In genomic region chr13:32968996-32969640, GRCm38 (mm10) we compare ENCODE assay signal across 25 mouse cellular contexts. TPM values are rescaled to one million over a fixed set of nuclear protein-coding genes. Genes with fewer than 3 reads are reported as not detected.
DNase-seq lines count a peak whose midpoint lies in the region; ATAC-seq and TF ChIP-seq lines count a peak whose summit lies in the region.
"Had no signal": no experiment of that assay in that cellular context is flagged by ENCODE, and none has a peak within 500 bp of the region (broad histone marks: within the 10 kb centered on the region; RNA-seq: fewer than 3 reads in every experiment).

No protein-coding gene starts in this region.

- no peak overlapping the region for H3K27ac ChIP-seq in intestine, embryonic 15.5 days
- no peak overlapping the region for H3K27ac ChIP-seq in intestine, postnatal 0 days (ENCODE audit: low read depth, low read length)
- peak overlapping the region; percentile 75 for H3K27ac ChIP-seq in bone marrow, adult 2 months (ENCODE audit: control insufficient read depth, insufficient read depth, low read depth, low read length, poor library complexity)
- no peak overlapping the region for H3K27ac ChIP-seq in intestine, embryonic 16.5 days (ENCODE audit: low read length)
- peak overlapping the region; percentile 96 for H3K27ac ChIP-seq in liver, embryonic 15.5 days (replicated peaks)
- H3K27ac ChIP-seq in midbrain, postnatal 0 days (ENCODE audit: low read depth, low read length): no peak overlapping the region
- H3K27ac ChIP-seq: embryonic facial prominence, embryonic 12.5 days; gastrocnemius, adult 2 months; heart, embryonic 13.5 days; hindbrain, embryonic 15.5 days; kidney, postnatal 0 days; layer of hippocampus, adult 2 months; limb, embryonic 15.5 days; midbrain, embryonic 10.5 days had no signal

- 0 out of 2 replicates have a peak, but pooled peaks cover 4% of the 10 kb centered on the region for H3K4me1 ChIP-seq in intestine, embryonic 15.5 days (replicated peaks)
- peaks cover 4% of the 10 kb centered on the region for H3K4me1 ChIP-seq in intestine, postnatal 0 days (replicated peaks; ENCODE audit: control insufficient read depth, insufficient read depth, low read length)
- peaks cover 3% of the 10 kb centered on the region; the same call in 1 of the 2 replicates for H3K4me1 ChIP-seq in bone marrow, adult 2 months (ENCODE audit: control insufficient read depth, insufficient read depth, low read length)
- peaks cover 7% of the 10 kb centered on the region for H3K4me1 ChIP-seq in intestine, embryonic 16.5 days (ENCODE audit: control insufficient read depth, insufficient read depth, low read length)
- H3K4me1 ChIP-seq in liver, embryonic 15.5 days (replicated peaks): peaks cover 73% of the 10 kb centered on the region
- H3K4me1 ChIP-seq in midbrain, postnatal 0 days (ENCODE audit: insufficient read depth, low read length): no peaks in the 10 kb centered on the region
- H3K4me1 ChIP-seq: hindbrain, embryonic 15.5 days had no signal

- no peak for DNase-seq in midbrain, postnatal 0 days (ENCODE audit: low spot score)
- DNase-seq in retina, postnatal 1 day: no peak
- DNase-seq in urinary bladder, adult 2 months (ENCODE audit: low spot score): no peak
- DNase-seq: adrenal gland, postnatal 10 days; cerebellum, adult 11 months; gastrocnemius, adult 2 months; heart, postnatal 36 days; kidney, adult 11 months; right cerebral cortex, adult 18-20 months; thymus, postnatal 25 days had no signal

- H3K36me3 ChIP-seq in intestine, embryonic 15.5 days: no peaks in the 10 kb centered on the region
- no peaks in the 10 kb centered on the region for H3K36me3 ChIP-seq in intestine, postnatal 0 days (ENCODE audit: control insufficient read depth, insufficient read depth)
- no peaks in the 10 kb centered on the region for H3K36me3 ChIP-seq in intestine, embryonic 16.5 days (ENCODE audit: control insufficient read depth, insufficient read depth, low read length)
- no peaks in the 10 kb centered on the region for H3K36me3 ChIP-seq in liver, embryonic 15.5 days (replicated peaks)
- H3K36me3 ChIP-seq in midbrain, postnatal 0 days (ENCODE audit: insufficient read depth, low read length): no peaks in the 10 kb centered on the region
- H3K36me3 ChIP-seq: embryonic facial prominence, embryonic 12.5 days; G1E; hindbrain, embryonic 15.5 days; limb, embryonic 15.5 days; midbrain, embryonic 10.5 days had no signal

- no peak for TF ChIP-seq CTCF in intestine, postnatal 0 days (IDR thresholded peaks at IDR 0.05; ENCODE audit: low read depth)
- TF ChIP-seq CTCF in bone marrow, adult 2 months (IDR thresholded peaks at IDR 0.05; ENCODE audit: control insufficient read depth, insufficient read depth, low read length): no peak
- no peak for TF ChIP-seq CTCF in midbrain, postnatal 0 days (IDR thresholded peaks at IDR 0.05)

- no peak overlapping the region for H3K4me3 ChIP-seq in intestine, embryonic 15.5 days (replicated peaks)
- H3K4me3 ChIP-seq in intestine, postnatal 0 days (ENCODE audit: low read depth, low read length): no peak overlapping the region
- H3K4me3 ChIP-seq in bone marrow, adult 2 months (replicated peaks; ENCODE audit: control insufficient read depth, low read depth, low read length): peak overlapping the region; percentile 55
- H3K4me3 ChIP-seq in intestine, embryonic 16.5 days (ENCODE audit: low read length): no peak overlapping the region
- H3K4me3 ChIP-seq in liver, embryonic 15.5 days (replicated peaks): peak overlapping the region; percentile 55
- no peak overlapping the region for H3K4me3 ChIP-seq in midbrain, postnatal 0 days (ENCODE audit: low read depth, low read length)
- H3K4me3 ChIP-seq: embryonic facial prominence, embryonic 12.5 days; gastrocnemius, adult 2 months; heart, embryonic 13.5 days; hindbrain, embryonic 15.5 days; layer of hippocampus, adult 2 months; limb, embryonic 15.5 days; midbrain, embryonic 10.5 days had no signal

- peak; percentile 46; the same call in 1 of the 2 replicates for ATAC-seq in intestine, embryonic 15.5 days
- ATAC-seq in intestine, postnatal 0 days: no peak
- ATAC-seq in intestine, embryonic 16.5 days: peak; percentile 61; the same call in 1 of the 2 replicates
- peak; percentile 82 for ATAC-seq in liver, embryonic 15.5 days (ENCODE audit: insufficient read depth)
- ATAC-seq in midbrain, postnatal 0 days (ENCODE audit: low FRiP score): no peak
- ATAC-seq: activated CD4-positive, CD25-positive, alpha-beta regulatory T cell, adult 4 months had no signal

- H3K4me2 ChIP-seq in intestine, embryonic 15.5 days (replicated peaks): no peak overlapping the region
- H3K4me2 ChIP-seq in intestine, postnatal 0 days (replicated peaks; ENCODE audit: low read depth): no peak overlapping the region
- H3K4me2 ChIP-seq in intestine, embryonic 16.5 days (ENCODE audit: low read depth, low read length): no peak overlapping the region
- peak overlapping the region; percentile 74 for H3K4me2 ChIP-seq in liver, embryonic 15.5 days
- H3K4me2 ChIP-seq in midbrain, postnatal 0 days (ENCODE audit: low read depth, low read length, poor library complexity, severe bottlenecking): no peak overlapping the region
- H3K4me2 ChIP-seq: embryonic facial prominence, embryonic 12.5 days; heart, embryonic 13.5 days; hindbrain, embryonic 15.5 days; limb, embryonic 15.5 days had no signal

- WGBS in intestine, embryonic 15.5 days: 71% methylated on average over 4 of the region's 4 CpGs
- 70% methylated on average over 4 of the region's 4 CpGs for whole genome bisulfite sequencing in intestine, postnatal 0 days
- WGBS in bone marrow, adult 2 months: 59% methylated on average over 4 of the region's 4 CpGs
- 73% methylated on average over 4 of the region's 4 CpGs for WGBS in intestine, embryonic 16.5 days
- 32% methylated on average over 4 of the region's 4 CpGs for WGBS in liver, embryonic 15.5 days (ENCODE audit: insufficient replicate concordance)
- WGBS in midbrain, postnatal 0 days: 83% methylated on average over 4 of the region's 4 CpGs

- no peaks in the 10 kb centered on the region for H3K9me3 ChIP-seq in intestine, embryonic 15.5 days
- H3K9me3 ChIP-seq in intestine, postnatal 0 days (ENCODE audit: control insufficient read depth): no peaks in the 10 kb centered on the region
- H3K9me3 ChIP-seq in intestine, embryonic 16.5 days (ENCODE audit: control insufficient read depth, low read length): no peaks in the 10 kb centered on the region
- H3K9me3 ChIP-seq in liver, embryonic 15.5 days (replicated peaks): no peaks in the 10 kb centered on the region
- no peaks in the 10 kb centered on the region for H3K9me3 ChIP-seq in midbrain, postnatal 0 days (ENCODE audit: low read length)
- H3K9me3 ChIP-seq: embryonic facial prominence, embryonic 12.5 days; G1E; heart, embryonic 13.5 days; hindbrain, embryonic 15.5 days; limb, embryonic 15.5 days; midbrain, embryonic 10.5 days had no signal

- TF ChIP-seq POLR2A in bone marrow, adult 2 months (IDR thresholded peaks at IDR 0.05; ENCODE audit: borderline replicate concordance, control insufficient read depth, low read depth, low read length): no peak

- H3K9ac ChIP-seq in intestine, embryonic 15.5 days: no peak overlapping the region
- H3K9ac ChIP-seq in intestine, postnatal 0 days (ENCODE audit: low read depth, low read length): no peak overlapping the region
- no peak overlapping the region for H3K9ac ChIP-seq in intestine, embryonic 16.5 days (ENCODE audit: low read depth, low read length)
- peak overlapping the region; percentile 65 for H3K9ac ChIP-seq in liver, embryonic 15.5 days
- no peak overlapping the region for H3K9ac ChIP-seq in midbrain, postnatal 0 days (replicated peaks; ENCODE audit: low read length, poor library complexity, severe bottlenecking)
- H3K9ac ChIP-seq: embryonic facial prominence, embryonic 12.5 days; heart, embryonic 13.5 days; hindbrain, embryonic 15.5 days; limb, embryonic 15.5 days had no signal

- no peaks in the 10 kb centered on the region for H3K27me3 ChIP-seq in intestine, embryonic 15.5 days (replicated peaks)
- no peaks in the 10 kb centered on the region for H3K27me3 ChIP-seq in intestine, postnatal 0 days (replicated peaks; ENCODE audit: control insufficient read depth, insufficient read depth, low read length)
- no peaks in the 10 kb centered on the region for H3K27me3 ChIP-seq in intestine, embryonic 16.5 days (replicated peaks; ENCODE audit: control insufficient read depth, insufficient read depth, low read length)
- H3K27me3 ChIP-seq in liver, embryonic 15.5 days: no peaks in the 10 kb centered on the region
- no peaks in the 10 kb centered on the region for H3K27me3 ChIP-seq in midbrain, postnatal 0 days (ENCODE audit: insufficient read depth, low read length)
- H3K27me3 ChIP-seq: embryonic facial prominence, embryonic 12.5 days; heart, embryonic 13.5 days; hindbrain, embryonic 15.5 days; limb, embryonic 15.5 days had no signal

RNA-seq across cellular contexts. Expression of gene Serpinb6b, which starts 4.1 kb away (rescaled TPM):
- 4.7 and 5.7 TPM in 2 replicates for polyA plus RNA-seq in intestine, embryonic 15.5 days (2015; fragmentation: Nextera tagmentation; extraction: Ambion mirVana)
- polyA plus RNA-seq in intestine, postnatal 0 days (2015; fragmentation: Nextera tagmentation; extraction: Ambion mirVana): 13.0 and 13.8 TPM in 2 replicates
- polyA plus RNA-seq in bone marrow, adult 2 months (2011; ENCODE audit: insufficient read depth, insufficient read length, low replicate concordance, missing spikeins): 2.9 and 6.2 TPM in 2 replicates
- 3.7 TPM in 2 replicates for polyA plus RNA-seq in intestine, embryonic 16.5 days (2015; fragmentation: Nextera tagmentation; extraction: Ambion mirVana)
- 4.6 and 5.4 TPM in 2 replicates for polyA plus RNA-seq in liver, embryonic 15.5 days (2015; fragmentation: Nextera tagmentation; extraction: Ambion mirVana)
- total RNA-seq in midbrain, postnatal 0 days (2014; rRNA removed): 1.4 and 3.1 TPM in 2 replicates
- 2.5 and 3.1 TPM in 2 replicates for polyA plus RNA-seq in midbrain, postnatal 0 days (2015; fragmentation: Nextera tagmentation; extraction: Ambion mirVana)
- 15.0 and 22.1 TPM in 2 replicates for polyA plus RNA-seq in urinary bladder, adult 2 months (2012; rRNA removed)
- polyA plus RNA-seq: G1E had no signal

RNA-seq across cellular contexts. Expression of gene Serpinb9, which starts 33.9 kb away (rescaled TPM):
- polyA plus RNA-seq in intestine, embryonic 15.5 days (2015; fragmentation: Nextera tagmentation; extraction: Ambion mirVana): 8.2 and 10.7 TPM in 2 replicates
- 9.5 and 10.0 TPM in 2 replicates for polyA plus RNA-seq in intestine, postnatal 0 days (2015; fragmentation: Nextera tagmentation; extraction: Ambion mirVana)
- 3.1 and 6.7 TPM in 2 replicates for polyA plus RNA-seq in bone marrow, adult 2 months (2011; ENCODE audit: insufficient read depth, insufficient read length, low replicate concordance, missing spikeins)
- 7.3 and 7.4 TPM in 2 replicates for polyA plus RNA-seq in intestine, embryonic 16.5 days (2015; fragmentation: Nextera tagmentation; extraction: Ambion mirVana)
- polyA plus RNA-seq in liver, embryonic 15.5 days (2015; fragmentation: Nextera tagmentation; extraction: Ambion mirVana): 1.8 and 1.9 TPM in 2 replicates
- total RNA-seq in midbrain, postnatal 0 days (2014; rRNA removed): 1.6 and 3.2 TPM in 2 replicates
- 2.9 and 3.0 TPM in 2 replicates for polyA plus RNA-seq in midbrain, postnatal 0 days (2015; fragmentation: Nextera tagmentation; extraction: Ambion mirVana)
- polyA plus RNA-seq in urinary bladder, adult 2 months (2012; rRNA removed): 19.2 and 19.5 TPM in 2 replicates

RNA-seq across cellular contexts. Expression of gene Serpinb9b, which starts 58.1 kb away (rescaled TPM):
- polyA plus RNA-seq in intestine, embryonic 15.5 days (2015; fragmentation: Nextera tagmentation; extraction: Ambion mirVana): 0.15 TPM in 1 of 2 replicates, not detected in the other
- polyA plus RNA-seq in intestine, postnatal 0 days (2015; fragmentation: Nextera tagmentation; extraction: Ambion mirVana): 1.5 and 1.9 TPM in 2 replicates
- 0.70 and 2.3 TPM in 2 replicates for polyA plus RNA-seq in bone marrow, adult 2 months (2011; ENCODE audit: insufficient read depth, insufficient read length, low replicate concordance, missing spikeins)
- polyA plus RNA-seq in intestine, embryonic 16.5 days (2015; fragmentation: Nextera tagmentation; extraction: Ambion mirVana): 0.16 and 0.32 TPM in 2 replicates
- polyA plus RNA-seq in liver, embryonic 15.5 days (2015; fragmentation: Nextera tagmentation; extraction: Ambion mirVana): not detected in 2 replicates
- 0.66 TPM in 1 of 2 replicates, not detected in the other for total RNA-seq in midbrain, postnatal 0 days (2014; rRNA removed)
- 0.20 and 0.36 TPM in 2 replicates for polyA plus RNA-seq in midbrain, postnatal 0 days (2015; fragmentation: Nextera tagmentation; extraction: Ambion mirVana)
- 0.50 and 0.78 TPM in 2 replicates for polyA plus RNA-seq in urinary bladder, adult 2 months (2012; rRNA removed)
- total RNA-seq: adrenal gland, postnatal 10 days; gastrocnemius, adult 2 months; layer of hippocampus, adult 2 months; left cerebral cortex, postnatal 36 days had no signal
- polyA plus RNA-seq: G1E; midbrain, embryonic 10.5 days had no signal

Comparison
In these comparisons a context has a peak if more than half of its experiments do, and no peak if none do; other contexts are left out.
1. ATAC-seq: peak in intestine, embryonic 15.5 days (single experiment), intestine, embryonic 16.5 days (single experiment) and liver, embryonic 15.5 days (single experiment); none in intestine, postnatal 0 days (single experiment) and midbrain, postnatal 0 days (single experiment).
2. H3K27ac ChIP-seq: peak in bone marrow, adult 2 months (single experiment) and liver, embryonic 15.5 days (single experiment); none in intestine, embryonic 15.5 days (single experiment), intestine, postnatal 0 days (single experiment), intestine, embryonic 16.5 days (single experiment) and midbrain, postnatal 0 days (single experiment).
3. H3K4me3 ChIP-seq: peak in bone marrow, adult 2 months (single experiment) and liver, embryonic 15.5 days (single experiment); none in intestine, embryonic 15.5 days (single experiment), intestine, postnatal 0 days (single experiment), intestine, embryonic 16.5 days (single experiment) and midbrain, postnatal 0 days (single experiment).